Mouse (Mus musculus) CH12.LX (cell line): Measurements from ENCODE around the gene St8sia1.
A peak's percentile ranks its signal among the peaks of the same experiment; 100 is the strongest.

Experiments used
- CHD2 ChIP-seq: IDR thresholded peaks from 2 replicates; pipeline ENCODE4 v1.6.1; 2011; ENCODE audit warnings: low read length, improper control_type of control experiment
- CTCF ChIP-seq, 2 experiments: IDR thresholded peaks in 1 of 2; conservative IDR thresholded peaks in 1 of 2; 2 replicates each; pipeline ENCODE4 v1.5.1; 2011 to 2012; ENCODE audit warnings: low read depth in 2 of 2, low read length in 2 of 2, improper control_type of control experiment in 1 of 2, inconsistent platforms in 1 of 2, mild to moderate bottlenecking in 1 of 2, moderate library complexity in 1 of 2
- E2F4 ChIP-seq: IDR thresholded peaks from 2 replicates; pipeline ENCODE4 v1.6.1; 2011; ENCODE audit warnings: low read depth, low read length, improper control_type of control experiment; ENCODE audit not compliant: insufficient replicate concordance
- ELF1 ChIP-seq: IDR thresholded peaks from 2 replicates; pipeline ENCODE4 v1.6.1; 2014; ENCODE audit warnings: low read depth, mild to moderate bottlenecking, inconsistent platforms, low read length, improper control_type of control experiment
- EP300 ChIP-seq: IDR thresholded peaks from 2 replicates; pipeline ENCODE4 v1.6.1; 2011; ENCODE audit warnings: low read length, improper control_type of control experiment
- ETS1 ChIP-seq: conservative IDR thresholded peaks from 2 replicates; pipeline ENCODE4 v1.6.1; 2012; ENCODE audit warnings: low read depth, mild to moderate bottlenecking, inconsistent platforms, low read length, improper control_type of control experiment, moderate library complexity
- JUND ChIP-seq: conservative IDR thresholded peaks from 2 replicates; pipeline ENCODE4 v1.6.1; 2011; ENCODE audit warnings: low read depth, low read length, improper control_type of control experiment
- NRF1 ChIP-seq: IDR thresholded peaks from 2 replicates; pipeline ENCODE4 v1.6.1; 2014; ENCODE audit warnings: low read depth, mild to moderate bottlenecking, inconsistent platforms, low read length, improper control_type of control experiment, moderate library complexity
- POLR2A ChIP-seq: IDR thresholded peaks from 2 replicates; pipeline ENCODE4 v1.6.1; 2011; ENCODE audit warnings: low read depth, mild to moderate bottlenecking, improper control_type of control experiment, low read length
- POLR2AphosphoS2 ChIP-seq: IDR thresholded peaks from 2 replicates; pipeline ENCODE4 v1.6.1; 2011; ENCODE audit warnings: low read depth, low read length, improper control_type of control experiment
- RCOR1 ChIP-seq: conservative IDR thresholded peaks from 2 replicates; pipeline ENCODE4 v1.6.1; 2012; ENCODE audit warnings: low read depth, mild to moderate bottlenecking, inconsistent platforms, low read length, improper control_type of control experiment
- TCF12 ChIP-seq: IDR thresholded peaks from 2 replicates; pipeline ENCODE4 v1.6.1; 2014; ENCODE audit warnings: low read depth, mild to moderate bottlenecking, inconsistent platforms, low read length, improper control_type of control experiment
- UBTF ChIP-seq: IDR thresholded peaks from 2 replicates; pipeline ENCODE4 v1.6.1; 2012; ENCODE audit warnings: low read depth, mild to moderate bottlenecking, inconsistent platforms, low read length, improper control_type of control experiment, moderate library complexity
- ZKSCAN1 ChIP-seq: IDR thresholded peaks from 2 replicates; pipeline ENCODE4 v1.6.1; 2012; ENCODE audit warnings: low read depth, inconsistent platforms, low read length, improper control_type of control experiment, borderline replicate concordance

DNA sequence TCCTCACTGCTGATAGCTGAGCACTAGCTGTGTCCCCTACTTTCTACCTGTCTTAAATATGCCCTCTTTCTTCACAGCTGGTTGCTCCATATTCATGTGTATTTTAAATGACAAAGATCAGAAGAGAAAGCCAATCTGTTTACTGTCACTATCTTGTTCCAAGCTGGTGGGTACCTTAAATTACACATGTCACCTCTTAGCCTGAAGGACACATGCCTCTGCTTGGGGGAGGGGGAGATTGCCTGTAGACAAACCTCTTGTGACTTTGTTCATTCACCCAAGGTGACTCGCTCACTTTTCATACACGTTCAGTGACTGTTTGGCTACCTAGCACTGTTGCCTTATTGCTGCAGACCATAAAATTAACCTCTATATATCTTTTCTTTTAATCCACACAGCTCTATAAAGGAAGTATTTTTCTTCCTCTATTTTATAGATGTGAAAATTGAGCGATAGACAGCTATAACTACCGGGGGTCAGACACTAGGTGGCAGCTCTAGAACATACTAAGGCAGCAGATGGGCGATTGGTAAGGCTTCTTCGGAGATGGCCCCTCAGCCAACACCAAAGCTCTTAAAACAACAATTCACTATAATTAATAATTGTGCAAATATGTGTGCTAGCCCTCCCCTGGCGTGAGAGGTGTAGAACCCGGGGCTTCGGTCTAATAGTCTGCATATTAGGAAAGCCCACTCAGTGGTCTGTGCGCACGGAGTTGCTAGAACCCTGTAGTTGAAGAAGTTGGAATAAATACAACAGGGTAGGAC lies 185.0 kb downstream of the St8sia1 start:
- TF ChIP-seq TCF12 (no peak), POLR2A (no peak), NRF1 (no peak), CTCF (conservative IDR thresholded peaks at IDR 0.05 in 1 of 2, IDR thresholded peaks at IDR 0.05 in 1 of 2; ENCODE audit: low read depth in 2 of 2, low read length in 2 of 2) (peak in 1 of 2 experiments; percentile 85; a peak in 2 of 4 replicates), UBTF (no peak), ETS1 (no peak), JUND (no peak), EP300 (no peak), ZKSCAN1 (no peak), RCOR1 (no peak), CHD2 (no peak), POLR2AphosphoS2 (no peak), E2F4 (no peak), ELF1 (no peak)
